Mouse (Mus musculus) testis, postnatal 10 days (tissue): Measurements from ENCODE around the gene Ackr3.

Source experiments
- DNase-seq: peaks from one replicate; pipeline ENCODE4 v3.0.0; 2021; ENCODE audit warnings: low spot score

The Ackr3 gene

GRCm38 (mm10) chr1:90204821-90205220, 1.0 kb downstream of the Ackr3 start:
- DNase-seq = no peak

DNA sequence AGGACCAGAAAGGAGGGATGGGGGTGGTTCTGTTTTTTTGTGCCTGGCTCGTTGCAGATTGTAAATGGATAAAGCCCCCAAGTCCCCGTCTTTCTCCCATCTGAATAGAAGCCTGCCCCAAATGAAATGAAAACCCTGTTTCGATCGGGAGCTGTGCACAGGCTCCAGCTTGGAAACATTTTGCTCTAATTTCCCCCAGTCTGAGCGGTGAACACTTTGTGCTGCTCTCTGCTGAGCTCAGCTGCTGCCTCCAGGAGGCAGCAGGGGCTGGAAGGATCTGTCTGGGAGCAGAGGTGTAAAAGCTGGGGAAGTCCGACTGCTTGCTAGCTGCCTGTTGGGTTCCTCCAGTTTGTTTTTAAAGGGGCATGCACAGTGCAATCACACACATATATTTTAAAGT, 1.4 kb downstream of the Ackr3 start:
- peak; percentile 63 for DNase-seq

GRCm38 (mm10) chr1:90206684-90207083, 2.9 kb downstream of the Ackr3 start:
- no peak for DNase-seq

DNA sequence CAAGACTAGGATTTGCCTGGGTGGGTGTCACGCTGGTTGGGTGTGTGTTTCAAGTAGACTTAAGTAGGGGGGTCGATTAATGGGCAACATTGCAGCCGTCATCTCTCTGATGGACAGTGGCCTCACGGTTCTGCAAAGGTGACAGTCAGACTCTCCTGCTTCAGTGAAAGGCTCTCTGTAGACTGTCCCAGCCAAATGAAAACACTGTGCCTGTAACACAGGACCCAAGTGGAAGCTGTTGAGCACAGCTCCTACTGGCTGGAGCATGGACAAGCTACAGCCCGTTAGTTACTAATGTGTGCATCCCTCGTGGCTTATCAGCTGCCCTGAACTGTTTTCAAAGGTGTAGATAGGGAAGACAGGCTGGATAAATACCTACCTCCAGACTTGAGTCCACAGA, 3.5 kb downstream of the Ackr3 start:
- DNase-seq = no peak

GRCm38 (mm10) chr1:90207739-90208502, 4.1 kb downstream of the Ackr3 start:
- no peak for DNase-seq

DNA sequence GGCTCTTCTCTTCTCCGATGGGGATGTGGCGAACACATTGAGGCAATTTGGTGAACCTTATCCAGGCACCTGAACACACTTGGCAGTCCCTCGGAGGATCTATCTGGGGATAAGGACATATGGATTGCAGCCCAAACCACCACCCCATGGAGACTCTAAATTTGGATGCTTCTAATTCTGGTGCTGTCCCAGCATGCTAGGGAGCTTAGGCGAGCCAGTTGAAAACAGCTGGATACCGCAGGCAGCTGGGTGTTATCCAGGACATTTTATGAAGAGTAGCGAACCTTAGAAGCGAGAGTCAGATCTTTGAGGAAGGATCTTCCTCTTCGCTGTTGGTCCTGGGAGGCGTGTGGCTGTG, 4.7 kb downstream of the Ackr3 start:
- no peak for DNase-seq

GRCm38 (mm10) chr1:90209069-90209468, 5.3 kb downstream of the Ackr3 start:
- DNase-seq = no peak

DNA sequence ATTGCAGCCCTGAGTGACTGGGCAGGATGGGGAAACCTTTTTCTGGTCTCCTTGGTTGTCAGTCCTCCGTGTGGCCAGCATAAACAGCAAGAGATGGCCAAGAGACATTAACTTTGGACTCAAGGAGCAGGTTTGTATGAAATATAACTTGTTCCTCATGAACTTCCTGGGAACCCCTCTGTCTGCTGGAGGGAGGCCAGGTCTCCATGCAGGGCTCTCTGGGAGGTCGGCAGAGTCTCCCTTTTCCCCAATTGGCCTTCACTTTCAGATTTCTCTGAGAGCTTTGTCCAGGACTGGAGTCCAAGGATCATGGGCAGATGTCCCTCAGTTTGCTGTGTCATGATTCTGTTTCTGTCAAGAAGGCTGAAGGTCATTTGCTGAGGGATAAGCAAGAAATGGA, 6.0 kb downstream of the Ackr3 start:
- peak; percentile 64 for DNase-seq

DNA sequence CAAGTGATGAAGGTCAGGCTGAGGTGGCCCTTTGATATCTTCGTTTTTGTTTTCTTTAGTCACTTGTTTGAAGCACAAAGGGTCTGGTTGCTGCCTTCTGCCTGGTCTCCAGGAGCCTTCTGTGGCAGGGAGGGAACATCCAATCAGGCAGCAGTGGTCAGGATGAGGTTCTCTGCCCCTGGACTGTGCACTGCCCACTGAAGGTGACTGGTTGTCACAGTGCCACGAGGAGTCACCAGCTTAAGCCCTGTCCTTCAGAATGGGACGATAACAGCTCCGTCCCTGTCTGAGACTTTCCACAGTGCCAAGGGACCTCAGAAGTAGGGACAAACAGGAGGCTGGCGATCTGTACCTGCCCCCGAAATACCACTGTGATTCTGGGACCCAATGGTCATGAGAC, 6.6 kb downstream of the Ackr3 start:
- no peak for DNase-seq

GRCm38 (mm10) chr1:90210761-90211160, 7.0 kb downstream of the Ackr3 start:
- DNase-seq = no peak

- no peak for DNase-seq
Observed at GRCm38 (mm10) chr1:90212376-90212775, 8.6 kb downstream of the Ackr3 start.

DNA sequence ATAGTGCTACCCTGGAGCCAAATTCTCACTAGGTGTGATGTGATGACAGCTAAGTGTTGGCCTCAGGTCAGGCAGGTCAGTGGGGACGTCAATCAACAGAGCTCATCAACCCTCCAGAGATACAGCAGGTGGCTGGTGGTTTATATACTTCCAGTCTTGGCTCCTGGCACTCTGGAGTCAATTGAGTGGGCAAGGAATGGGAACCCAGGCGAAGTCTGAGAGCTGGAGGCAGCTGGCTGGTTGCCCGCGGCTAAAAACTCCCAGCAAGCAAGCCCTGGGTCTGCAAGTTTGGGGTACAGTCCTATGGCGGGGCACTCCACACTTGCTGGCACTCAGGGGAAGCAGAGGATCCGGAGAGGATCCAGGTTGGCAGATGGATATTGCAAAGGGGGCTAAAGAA, 9.1 kb downstream of the Ackr3 start:
- no peak for DNase-seq

GRCm38 (mm10) chr1:90214021-90214420, 10.2 kb downstream of the Ackr3 start:
- DNase-seq = no peak

DNA sequence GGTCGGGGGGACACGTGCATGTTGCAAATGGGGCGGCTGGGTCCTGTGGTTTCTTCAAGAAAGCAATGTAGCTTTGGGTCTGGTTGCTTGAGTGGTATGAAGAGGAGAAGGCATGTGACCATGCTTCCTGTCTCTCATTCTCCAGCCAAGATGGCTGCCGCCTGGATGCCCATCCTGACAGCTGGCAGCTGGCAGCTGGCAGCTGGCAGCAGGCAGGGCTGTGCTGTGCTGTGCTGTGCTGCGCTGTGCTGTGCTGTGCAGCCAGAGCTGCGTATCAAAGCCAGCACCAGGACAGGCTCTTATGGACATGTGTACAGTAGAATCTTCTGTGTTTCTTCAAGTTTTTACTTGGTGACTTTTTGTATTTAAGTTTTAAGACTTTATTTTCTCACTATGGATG, 11.1 kb downstream of the Ackr3 start:
- DNase-seq = no peak

DNA sequence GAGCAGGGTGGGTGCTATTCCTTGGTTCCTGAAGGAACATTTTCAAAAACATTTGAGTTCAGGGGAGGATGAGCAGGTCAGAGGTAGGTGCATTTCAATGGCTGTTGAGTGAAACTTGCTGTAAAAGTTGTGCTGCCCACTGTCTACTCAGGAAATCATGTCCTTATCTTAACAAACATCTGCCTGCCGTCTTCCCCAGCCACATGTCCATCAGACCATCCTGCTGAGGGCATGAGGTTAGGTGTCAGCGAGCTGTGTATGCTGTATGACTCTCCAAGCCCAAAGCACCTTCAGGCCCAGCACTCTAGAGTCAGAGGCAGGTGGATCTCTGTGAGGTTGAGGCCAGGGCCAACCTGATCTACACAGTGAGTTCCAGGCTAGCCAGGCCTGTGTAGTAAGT, 12.1 kb downstream of the Ackr3 start:
- DNase-seq = no peak

DNA sequence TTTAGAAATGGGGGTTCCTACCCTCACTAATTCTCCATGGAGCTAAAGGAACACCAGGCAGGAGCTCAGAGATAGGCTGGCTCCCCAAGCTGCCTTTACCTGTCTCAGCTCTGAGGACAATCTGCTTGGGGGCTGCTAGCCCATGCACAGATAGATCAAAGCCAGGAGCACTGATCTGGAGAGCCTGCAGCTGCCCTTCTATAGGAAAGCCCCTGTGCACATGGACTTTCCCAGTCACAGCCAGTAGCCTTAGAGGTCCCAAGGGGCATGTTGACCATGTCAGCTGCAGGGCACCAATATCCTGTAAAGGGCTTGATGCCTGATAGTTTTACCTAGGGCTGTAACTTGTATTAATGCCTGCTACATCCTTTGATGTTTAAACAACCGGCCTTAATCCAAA, 12.6 kb downstream of the Ackr3 start:
- no peak for DNase-seq

DNA sequence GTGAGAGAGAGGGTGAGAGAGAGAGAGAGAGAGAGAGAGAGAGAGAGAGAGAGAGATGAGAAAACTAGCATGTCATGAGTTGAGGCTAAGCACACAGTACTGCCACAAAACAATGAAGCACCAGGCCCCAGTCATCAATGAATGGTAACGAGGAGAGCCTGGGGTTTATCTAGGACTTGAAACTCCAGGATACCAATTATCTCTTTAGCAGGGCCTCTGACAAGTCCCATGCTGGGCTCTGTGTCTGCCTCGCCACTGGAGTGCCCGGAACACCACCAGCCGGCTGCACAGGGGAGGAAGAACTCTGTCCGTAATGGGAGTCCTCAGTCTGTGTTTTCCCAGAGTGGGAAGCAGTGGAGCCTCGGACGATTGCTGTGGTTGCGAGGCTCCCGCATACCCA, 16.5 kb downstream of the Ackr3 start:
- no peak for DNase-seq

- no peak for DNase-seq
Observed at GRCm38 (mm10) chr1:90220844-90221243, 17.1 kb downstream of the Ackr3 start.

GRCm38 (mm10) chr1:90221811-90222361, 18.1 kb downstream of the Ackr3 start:
- DNase-seq = no peak

DNA sequence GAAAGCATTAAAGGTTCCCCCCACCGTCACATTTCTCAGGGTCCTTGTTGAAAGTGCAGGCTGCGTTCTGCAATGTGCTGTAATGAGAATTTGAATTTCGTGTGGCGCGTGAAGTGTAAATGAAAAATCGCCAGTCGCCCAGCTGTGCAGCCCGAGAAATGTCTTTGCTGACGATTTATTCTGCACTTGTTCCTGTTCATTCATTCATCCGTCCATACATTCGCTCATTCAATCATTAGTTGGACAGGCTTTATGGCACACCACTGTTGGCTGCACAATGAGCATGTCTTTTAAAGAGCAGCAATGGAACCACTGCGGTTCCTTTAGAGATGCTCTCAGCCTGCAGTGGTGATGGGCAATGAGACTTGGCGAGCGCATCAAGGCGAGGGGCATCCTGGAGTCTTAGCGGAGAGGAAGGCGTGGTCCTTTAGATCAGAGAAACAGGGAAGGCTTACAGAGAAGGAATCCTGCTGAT, 18.7 kb downstream of the Ackr3 start:
- no peak for DNase-seq

DNA sequence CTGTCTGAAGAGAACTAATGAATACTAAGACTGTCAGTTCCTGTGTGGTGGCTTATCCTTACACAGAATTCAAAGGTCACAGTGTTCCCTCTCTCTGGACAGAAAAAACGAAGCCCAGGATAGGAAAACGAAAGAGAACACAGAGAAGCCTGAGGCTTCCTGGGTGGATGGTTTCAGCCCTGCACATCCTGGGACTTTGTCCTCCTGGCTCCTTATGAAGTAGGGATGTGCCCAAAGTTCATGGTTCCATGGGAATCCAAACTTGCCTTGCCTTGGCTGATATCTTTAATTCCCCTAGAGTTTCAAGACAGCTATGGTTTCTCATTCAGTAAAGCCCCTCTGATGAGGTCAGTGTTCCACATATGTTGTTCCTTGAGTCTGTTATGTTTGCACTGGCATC, 19.2 kb downstream of the Ackr3 start:
- no peak for DNase-seq

- DNase-seq = peak; percentile 54
Observed at GRCm38 (mm10) chr1:90225603-90226254, 21.9 kb downstream of the Ackr3 start.

DNA sequence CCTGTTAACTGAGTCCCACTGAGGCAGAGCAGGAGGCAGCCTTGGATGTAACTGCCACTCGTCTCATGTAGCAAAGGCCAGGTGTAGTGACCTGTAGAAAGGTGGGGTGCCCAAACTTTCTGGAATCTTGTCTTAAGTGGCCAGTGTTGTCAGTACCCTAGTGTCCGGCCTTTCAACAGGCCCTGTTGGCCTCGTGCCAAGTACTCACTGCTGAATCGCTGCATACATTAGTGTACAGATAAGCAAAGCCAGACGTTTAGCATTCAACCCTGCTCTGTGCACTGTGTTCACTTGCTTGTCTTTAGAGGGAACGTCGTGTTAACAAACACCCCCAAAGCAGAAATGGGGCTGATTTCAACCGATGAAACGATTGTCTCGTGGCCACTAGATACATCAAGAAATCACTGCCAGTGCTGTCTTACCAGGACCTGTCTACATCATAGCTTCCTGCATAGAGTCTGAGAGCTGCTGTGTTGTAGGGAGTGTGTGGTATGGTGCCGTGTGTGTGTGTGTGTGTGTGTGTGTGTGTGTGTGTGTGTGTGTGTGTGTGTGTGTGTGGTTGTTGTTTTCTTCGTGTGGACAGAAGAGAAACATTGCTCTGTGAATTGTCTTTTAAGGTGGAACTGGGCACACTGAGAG, 24.0 kb downstream of the Ackr3 start:
- DNase-seq = peak; percentile 70
